Mouse (Mus musculus) urinary bladder, postnatal 25 days (tissue): ENCODE data around the gene Rsbn1l.
A peak's percentile ranks its signal among the peaks of the same experiment; 100 is the strongest.
"Not testable (repeated sequence)": the region's sequence is repeated elsewhere in the genome, so short reads cannot be mapped to it uniquely, and the experiment has no call there.

ENCODE experiments used
- DNase-seq: peaks from one replicate; pipeline ENCODE4 v3.0.0; 2022; ENCODE audit warnings: low spot score

The Rsbn1l gene

GRCm38 (mm10) chr5:20950093-20950492, 6.1 kb downstream of the Rsbn1l start:
- DNase-seq, result no peak

- DNase-seq, result no peak
These were observed 9.3 kb downstream of the Rsbn1l start for GRCm38 (mm10) chr5:20946906-20947305.

- DNase-seq, result no peak
These were observed 11.0 kb downstream of the Rsbn1l start for GRCm38 (mm10) chr5:20944961-20945748.

- DNase-seq, result not testable (repeated sequence)
These were observed 12.4 kb downstream of the Rsbn1l start for GRCm38 (mm10) chr5:20943791-20944190.

GRCm38 (mm10) chr5:20942523-20942922, 13.7 kb downstream of the Rsbn1l start:
- no peak for DNase-seq

- no peak for DNase-seq
These were observed 15.0 kb downstream of the Rsbn1l start for GRCm38 (mm10) chr5:20941205-20941604.

- no peak for DNase-seq
These were observed 15.5 kb downstream of the Rsbn1l start for GRCm38 (mm10) chr5:20940696-20941095.

GRCm38 (mm10) chr5:20940040-20940571, 16.1 kb downstream of the Rsbn1l start:
- no peak for DNase-seq

GRCm38 (mm10) chr5:20938523-20938922, 17.7 kb downstream of the Rsbn1l start:
- DNase-seq, result no peak

GRCm38 (mm10) chr5:20935934-20936333, 20.3 kb downstream of the Rsbn1l start:
- DNase-seq, result no peak

- DNase-seq, result no peak
These were observed 23.6 kb downstream of the Rsbn1l start for GRCm38 (mm10) chr5:20932585-20932984.

- DNase-seq, result no peak
These were observed 24.9 kb downstream of the Rsbn1l start for GRCm38 (mm10) chr5:20931300-20931699.

GRCm38 (mm10) chr5:20930430-20930829, 25.8 kb downstream of the Rsbn1l start:
- no peak for DNase-seq

GRCm38 (mm10) chr5:20929669-20930151, 26.5 kb downstream of the Rsbn1l start:
- no peak for DNase-seq

- no peak for DNase-seq
These were observed 30.7 kb downstream of the Rsbn1l start for GRCm38 (mm10) chr5:20925451-20925850.

GRCm38 (mm10) chr5:20924608-20925007, 31.6 kb downstream of the Rsbn1l start:
- DNase-seq, result no peak

- no peak for DNase-seq
These were observed 36.6 kb downstream of the Rsbn1l start for GRCm38 (mm10) chr5:20919566-20919965.

GRCm38 (mm10) chr5:20918967-20919366, 37.2 kb downstream of the Rsbn1l start:
- no peak for DNase-seq

GRCm38 (mm10) chr5:20913372-20914275, 42.6 kb downstream of the Rsbn1l start:
- DNase-seq, result peak; percentile 70

- DNase-seq, result no peak
These were observed 44.5 kb downstream of the Rsbn1l start for GRCm38 (mm10) chr5:20911741-20912140.

GRCm38 (mm10) chr5:20906191-20906590, 50.0 kb downstream of the Rsbn1l start:
- DNase-seq, result no peak

GRCm38 (mm10) chr5:20905437-20905836, 50.8 kb downstream of the Rsbn1l start:
- no peak for DNase-seq

- DNase-seq, result no peak
These were observed 51.6 kb downstream of the Rsbn1l start for GRCm38 (mm10) chr5:20904647-20905046.
